16 mouse cellular contexts compared by ENCODE assay signal in the genomic region with DNA sequence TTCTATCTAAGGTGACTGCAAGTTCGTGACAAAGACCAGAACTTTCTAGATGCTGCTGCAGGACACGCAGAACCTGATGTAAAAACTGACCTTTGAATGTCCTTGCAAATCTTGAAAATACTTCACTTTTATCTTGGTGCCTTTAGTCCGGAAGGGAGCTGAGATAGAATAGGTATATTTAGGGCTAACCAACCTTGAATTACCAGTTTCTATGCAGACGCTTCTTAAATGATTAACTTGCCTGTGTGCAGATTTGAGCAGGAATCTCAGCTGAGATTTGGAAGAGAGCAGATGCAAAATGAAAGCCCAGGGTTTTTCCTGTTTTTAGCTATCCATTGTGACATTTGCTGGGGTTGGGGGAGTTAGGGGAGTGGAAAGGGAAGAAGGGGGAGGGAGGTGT. TPM values are rescaled to one million over a fixed set of nuclear protein-coding genes. Genes with fewer than 3 reads are reported as not detected.
DNase-seq lines count a peak whose midpoint lies in the region; ATAC-seq and TF ChIP-seq lines count a peak whose summit lies in the region.
"Had no signal": no experiment of that assay in that cellular context is flagged by ENCODE, and none has a peak within 500 bp of the region (broad histone marks: within the 10 kb centered on the region; RNA-seq: fewer than 3 reads in every experiment).

No protein-coding gene starts in this region.

- no peak overlapping the region for H3K9ac ChIP-seq in heart, embryonic 12.5 days
- no peak overlapping the region for H3K9ac ChIP-seq in kidney, embryonic 15.5 days
- H3K9ac ChIP-seq in kidney, postnatal 0 days (ENCODE audit: low read depth, low read length) = no peak overlapping the region
- no peak overlapping the region for H3K9ac ChIP-seq in liver, postnatal 0 days (replicated peaks)
- H3K9ac ChIP-seq: hindbrain, embryonic 15.5 days; limb, embryonic 13.5 days had no signal

- intact Hi-C loops in heart, postnatal 14 days (cut with DNase I) = no loop called here
- intact Hi-C loops in left cerebral cortex, postnatal 36 days (cut with DNase I) = no loop called here

- peaks cover 25% of the 10 kb centered on the region for H3K4me1 ChIP-seq in heart, embryonic 12.5 days (replicated peaks)
- peaks cover 15% of the 10 kb centered on the region for H3K4me1 ChIP-seq in kidney, embryonic 15.5 days
- peaks cover 4% of the 10 kb centered on the region for H3K4me1 ChIP-seq in kidney, postnatal 0 days (replicated peaks; ENCODE audit: insufficient read depth, low read length)
- peaks cover 11% of the 10 kb centered on the region for H3K4me1 ChIP-seq in liver, postnatal 0 days (ENCODE audit: insufficient read depth)
- H3K4me1 ChIP-seq: hindbrain, embryonic 15.5 days; limb, embryonic 13.5 days had no signal

- TF ChIP-seq CTCF in kidney, postnatal 0 days (IDR thresholded peaks at IDR 0.05; ENCODE audit: low read depth) = no peak
- TF ChIP-seq CTCF in liver, postnatal 0 days (IDR thresholded peaks at IDR 0.05; ENCODE audit: low read depth) = no peak

- 38% methylated on average over 4 of the region's 4 CpGs for WGBS in heart, embryonic 12.5 days
- 69% methylated on average over 4 of the region's 4 CpGs for WGBS in kidney, embryonic 15.5 days
- 65% methylated on average over 4 of the region's 4 CpGs for WGBS in kidney, postnatal 0 days
- WGBS in liver, postnatal 0 days (ENCODE audit: insufficient replicate concordance) = 56% methylated on average over 4 of the region's 4 CpGs

- H3K4me2 ChIP-seq in heart, embryonic 12.5 days = 0 out of 2 replicates have a peak overlapping the region, but pooled peaks have one; percentile 2
- H3K4me2 ChIP-seq in kidney, embryonic 15.5 days = peak overlapping the region; percentile 30
- H3K4me2 ChIP-seq in kidney, postnatal 0 days (ENCODE audit: low read length) = peak overlapping the region; percentile 13; the same call in 1 of the 2 replicates
- peak overlapping the region; percentile 45 for H3K4me2 ChIP-seq in liver, postnatal 0 days (ENCODE audit: low read depth, low read length)
- H3K4me2 ChIP-seq: hindbrain, embryonic 15.5 days; limb, embryonic 13.5 days had no signal

- H3K36me3 ChIP-seq in heart, embryonic 12.5 days = no peaks in the 10 kb centered on the region
- H3K36me3 ChIP-seq in kidney, embryonic 15.5 days = no peaks in the 10 kb centered on the region
- H3K36me3 ChIP-seq in kidney, postnatal 0 days (ENCODE audit: insufficient read depth, low read length) = no peaks in the 10 kb centered on the region
- no peaks in the 10 kb centered on the region for H3K36me3 ChIP-seq in liver, postnatal 0 days (replicated peaks; ENCODE audit: insufficient read depth, low read length)
- H3K36me3 ChIP-seq: forebrain, embryonic 10.5 days; hindbrain, embryonic 15.5 days; limb, embryonic 13.5 days had no signal

- H3K4me3 ChIP-seq in heart, embryonic 12.5 days = no peak overlapping the region
- H3K4me3 ChIP-seq in kidney, embryonic 15.5 days (replicated peaks) = no peak overlapping the region
- no peak overlapping the region for H3K4me3 ChIP-seq in kidney, postnatal 0 days (replicated peaks; ENCODE audit: low read depth, low read length)
- H3K4me3 ChIP-seq in liver, postnatal 0 days (ENCODE audit: low read depth, low read length) = no peak overlapping the region
- H3K4me3 ChIP-seq: forebrain, embryonic 10.5 days; hindbrain, embryonic 15.5 days; limb, embryonic 13.5 days; megakaryocyte, embryonic 14.5 days had no signal

- DNase-seq in heart, postnatal 14 days = no peak
- no peak for DNase-seq in kidney, adult 11 months
- no peak for DNase-seq in kidney, postnatal 0 days (ENCODE audit: low spot score)
- no peak for DNase-seq in liver, postnatal 0 days
- no peak for DNase-seq in cerebellum, adult 9-10 months
- no peak for DNase-seq in left cerebral cortex, postnatal 36 days (ENCODE audit: low spot score in 2 of 2)
- DNase-seq: adrenal gland, postnatal 10 days; cerebellum, adult 18-20 months; gastrocnemius, postnatal 14 days; heart, postnatal 10 days had no signal

- no peaks in the 10 kb centered on the region for H3K27me3 ChIP-seq in heart, embryonic 12.5 days (replicated peaks)
- no peaks in the 10 kb centered on the region for H3K27me3 ChIP-seq in kidney, embryonic 15.5 days
- no peaks in the 10 kb centered on the region for H3K27me3 ChIP-seq in kidney, postnatal 0 days (ENCODE audit: insufficient read depth, low read length)
- H3K27me3 ChIP-seq in liver, postnatal 0 days (ENCODE audit: insufficient read depth, low read length) = no peaks in the 10 kb centered on the region
- H3K27me3 ChIP-seq: hindbrain, embryonic 15.5 days; limb, embryonic 13.5 days; megakaryocyte, embryonic 14.5 days had no signal

- no peaks in the 10 kb centered on the region for H3K9me3 ChIP-seq in heart, embryonic 12.5 days (replicated peaks)
- H3K9me3 ChIP-seq in kidney, embryonic 15.5 days (replicated peaks) = no peaks in the 10 kb centered on the region
- no peaks in the 10 kb centered on the region for H3K9me3 ChIP-seq in kidney, postnatal 0 days (replicated peaks; ENCODE audit: low read length)
- no peaks in the 10 kb centered on the region for H3K9me3 ChIP-seq in liver, postnatal 0 days (ENCODE audit: low read length)
- H3K9me3 ChIP-seq: forebrain, embryonic 10.5 days; hindbrain, embryonic 15.5 days; limb, embryonic 13.5 days; megakaryocyte, embryonic 14.5 days had no signal

- TF ChIP-seq EP300 in liver, postnatal 0 days (IDR thresholded peaks at IDR 0.05; ENCODE audit: low read depth) = no peak

- no peak for ATAC-seq in heart, embryonic 12.5 days (ENCODE audit: insufficient number of reproducible peaks, low FRiP score)
- ATAC-seq in kidney, embryonic 15.5 days (replicated peaks; ENCODE audit: low FRiP score) = peak; percentile 68; the same call in 1 of the 2 replicates
- peak; percentile 52; the same call in 1 of the 2 replicates for ATAC-seq in kidney, postnatal 0 days (replicated peaks; ENCODE audit: low FRiP score, low read depth)
- ATAC-seq in liver, postnatal 0 days = no peak

- H3K27ac ChIP-seq in heart, embryonic 12.5 days (ENCODE audit: poor library complexity, severe bottlenecking) = no peak overlapping the region
- peak overlapping the region; percentile 18 for H3K27ac ChIP-seq in kidney, embryonic 15.5 days
- H3K27ac ChIP-seq in kidney, postnatal 0 days = peak overlapping the region; percentile 63
- H3K27ac ChIP-seq in liver, postnatal 0 days (ENCODE audit: low read depth) = peak overlapping the region; percentile 34; the same call in 1 of the 2 replicates
- H3K27ac ChIP-seq: forebrain, embryonic 10.5 days; hindbrain, embryonic 15.5 days; limb, embryonic 13.5 days had no signal

RNA-seq across cellular contexts. Expression of gene Uhrf1bp1l, which starts 24.3 kb away (rescaled TPM):
- 21.9 and 25.3 TPM in 2 replicates for polyA plus RNA-seq in heart, embryonic 12.5 days (2016; fragmentation: Nextera tagmentation; extraction: Ambion mirVana)
- 10 to 100 TPM; 24.7 to 29.0 TPM for total RNA-seq in heart, postnatal 14 days (2021)
- polyA plus RNA-seq in kidney, embryonic 15.5 days (2015; fragmentation: Nextera tagmentation; extraction: Ambion mirVana) = 30.3 and 34.9 TPM in 2 replicates
- polyA plus RNA-seq in kidney, postnatal 0 days (2015; fragmentation: Nextera tagmentation; extraction: Ambion mirVana) = 28.3 and 30.9 TPM in 2 replicates
- polyA plus RNA-seq in liver, postnatal 0 days (2015; fragmentation: Nextera tagmentation; extraction: Ambion mirVana) = 13.2 and 14.7 TPM in 2 replicates
- total RNA-seq in left cerebral cortex, postnatal 36 days (2021) = 10 to 100 TPM; 90.4 to 92.5 TPM

RNA-seq across cellular contexts. Expression of gene Actr6, which starts 37.0 kb away (rescaled TPM):
- 27.4 and 27.7 TPM in 2 replicates for polyA plus RNA-seq in heart, embryonic 12.5 days (2016; fragmentation: Nextera tagmentation; extraction: Ambion mirVana)
- total RNA-seq in heart, postnatal 14 days (2021) = 10 to 100 TPM in 1 of 2 experiments, 1 to 10 TPM in 1; 9.9 to 11.8 TPM
- 33.4 and 35.3 TPM in 2 replicates for polyA plus RNA-seq in kidney, embryonic 15.5 days (2015; fragmentation: Nextera tagmentation; extraction: Ambion mirVana)
- 38.5 and 40.7 TPM in 2 replicates for polyA plus RNA-seq in kidney, postnatal 0 days (2015; fragmentation: Nextera tagmentation; extraction: Ambion mirVana)
- polyA plus RNA-seq in liver, postnatal 0 days (2015; fragmentation: Nextera tagmentation; extraction: Ambion mirVana) = 19.2 and 19.9 TPM in 2 replicates
- total RNA-seq in left cerebral cortex, postnatal 36 days (2021) = 10 to 100 TPM; 18.7 to 23.8 TPM

Comparison
In these comparisons a context has a peak if more than half of its experiments do, and no peak if none do; other contexts are left out.
1. ATAC-seq: peak in kidney, embryonic 15.5 days (single experiment) and kidney, postnatal 0 days (single experiment); none in heart, embryonic 12.5 days (single experiment) and liver, postnatal 0 days (single experiment).
2. Peak in every context shown above with its lines, with median percentiles within 50 percentile points of each other: H3K4me2 ChIP-seq.